Mouse (Mus musculus) megakaryocyte, adult 5-6 weeks (primary cell): ENCODE measurements around the gene B3galt1. TPM values are rescaled to one million over a fixed set of nuclear protein-coding genes. Genes with fewer than 3 reads are reported as not detected.

ENCODE experiments used
- total RNA-seq, 2 experiments: library from RNA; stranded (forward) in 1 of 2; stranded (reverse) in 1 of 2; fragments of 153-499, 151-499 nt in 1 of 2; fragments of 221-1000, 200-1000 nt in 1 of 2; gene quantifications; 2 replicates each; pipeline versions ENCODE4 v1.2.3 to v1.2.4; 2015 to 2017

B3galt1 gene
- total RNA-seq, 2 experiments from 2014 or later = not detected

Other genes with a start within 250 kb of the B3galt1 start
- gene Gm21830, start 152.1 kb upstream of the B3galt1 start, total RNA-seq (2015) = not detected in 2 replicates
- gene Gm21830, start 152.1 kb upstream of the B3galt1 start, total RNA-seq (2017) = not detected in 2 replicates
- not detected in 2 replicates for gene Gm26727, start 132.7 kb upstream of the B3galt1 start, total RNA-seq (2015)
- not detected in 2 replicates for gene Gm26727, start 132.7 kb upstream of the B3galt1 start, total RNA-seq (2017)
- gene Xirp2, start 119.9 kb upstream of the B3galt1 start, total RNA-seq (2015) = not detected in 2 replicates
- not detected in 2 replicates for gene Xirp2, start 119.9 kb upstream of the B3galt1 start, total RNA-seq (2017)